Mouse (Mus musculus) cortical plate, adult 2 months (tissue): ENCODE data around the gene Man1c1. TPM values are rescaled to one million over a fixed set of nuclear protein-coding genes. Genes with fewer than 3 reads are reported as not detected.
A peak's percentile ranks its signal among the peaks of the same experiment; 100 is the strongest.

Source experiments
- H3K27ac ChIP-seq: fragments of 200-500 bp; 2 replicates; pipeline ENCODE4 v1.5.1; 2012; ENCODE audit warnings: low read length, control low read depth, inconsistent platforms; ENCODE audit not compliant: insufficient read depth
- H3K4me1 ChIP-seq: fragments of 200-500 bp; 2 replicates; pipeline ENCODE4 v1.6.1; 2011; ENCODE audit warnings: low read length; ENCODE audit not compliant: control insufficient read depth, insufficient read depth
- H3K4me3 ChIP-seq: fragments of 200-500 bp; 2 replicates; pipeline ENCODE4 v1.5.1; 2011; ENCODE audit warnings: mild to moderate bottlenecking, low read length, control low read depth; ENCODE audit not compliant: insufficient read depth
- CTCF ChIP-seq: fragments of 200-500 bp; IDR thresholded peaks from 2 replicates; pipeline ENCODE4 v1.5.1; 2011; ENCODE audit warnings: mild to moderate bottlenecking, control low read depth, low read length; ENCODE audit not compliant: insufficient read depth; ENCODE audit errors: extremely low read depth
- POLR2A ChIP-seq: fragments of 200-500 bp; IDR thresholded peaks from 2 replicates; pipeline ENCODE4 v1.6.1; 2011; ENCODE audit warnings: mild to moderate bottlenecking, low read length, control low read depth; ENCODE audit not compliant: insufficient read depth; ENCODE audit errors: extremely low read depth
- polyA plus RNA-seq: library from polyadenylated mRNA; depleted of rRNA; stranded (reverse); fragments of >200 nt; gene quantifications from 2 replicates; pipeline ENCODE4 v1.2.3, GENCODE M21; 2012

Gene Man1c1
- polyA plus RNA-seq, 1 experiment = 20.5 TPM

- 0 out of 2 replicates have a peak overlapping the region, but pooled peaks have one; percentile 39 for H3K27ac ChIP-seq
- H3K4me1 ChIP-seq = 0 out of 2 replicates have a peak, but pooled peaks cover 2% of the 10 kb centered on the region
- H3K4me3 ChIP-seq = peak overlapping the region; percentile 80
- no peak for TF ChIP-seq POLR2A
- no peak for TF ChIP-seq CTCF
These were observed 882 bp downstream of the Man1c1 start for GRCm38 (mm10) chr4:134702981-134703834.

GRCm38 (mm10) chr4:134701934-134702333 is 2.2 kb downstream of the Man1c1 start:
- Histone ChIP-seq H3K4me3 (peak overlapping the region; percentile 80), H3K27ac (no peak overlapping the region), H3K4me1 (0 out of 2 replicates have a peak, but pooled peaks cover 2% of the 10 kb centered on the region)
- TF ChIP-seq CTCF = peak; percentile 72
- TF ChIP-seq POLR2A = no peak

GRCm38 (mm10) chr4:134700911-134701310 is 3.2 kb downstream of the Man1c1 start:
- H3K4me3 ChIP-seq = peak overlapping the region; percentile 80
- 0 out of 2 replicates have a peak, but pooled peaks cover 2% of the 10 kb centered on the region for H3K4me1 ChIP-seq
- TF ChIP-seq CTCF (no peak), POLR2A (no peak)
- H3K27ac ChIP-seq = no peak overlapping the region

GRCm38 (mm10) chr4:134693202-134693940 is 10.7 kb downstream of the Man1c1 start:
- no peaks in the 10 kb centered on the region for H3K4me1 ChIP-seq
- TF ChIP-seq POLR2A (no peak), CTCF (no peak)
- H3K27ac ChIP-seq = no peak overlapping the region
- H3K4me3 ChIP-seq = no peak overlapping the region

- no peak for TF ChIP-seq CTCF
- TF ChIP-seq POLR2A = no peak
- Histone ChIP-seq H3K27ac (no peak overlapping the region), H3K4me1 (no peaks in the 10 kb centered on the region), H3K4me3 (no peak overlapping the region)
These were observed 11.7 kb downstream of the Man1c1 start for GRCm38 (mm10) chr4:134692388-134692787.

GRCm38 (mm10) chr4:134686022-134686661 is 17.9 kb downstream of the Man1c1 start:
- H3K4me3 ChIP-seq = no peak overlapping the region
- H3K27ac ChIP-seq = no peak overlapping the region
- peaks cover 7% of the 10 kb centered on the region for H3K4me1 ChIP-seq
- TF ChIP-seq CTCF = no peak
- TF ChIP-seq POLR2A = no peak

GRCm38 (mm10) chr4:134684637-134685338 is 19.3 kb downstream of the Man1c1 start:
- no peak overlapping the region for H3K27ac ChIP-seq
- no peak overlapping the region for H3K4me3 ChIP-seq
- H3K4me1 ChIP-seq = peaks cover 7% of the 10 kb centered on the region
- TF ChIP-seq POLR2A = no peak
- TF ChIP-seq CTCF = 0 out of 2 replicates have a peak, but pooled peaks have one; percentile 20

- H3K4me3 ChIP-seq = no peak overlapping the region
- H3K4me1 ChIP-seq = peaks cover 10% of the 10 kb centered on the region
- H3K27ac ChIP-seq = no peak overlapping the region
- TF ChIP-seq POLR2A (no peak), CTCF (no peak)
These were observed 20.2 kb downstream of the Man1c1 start for GRCm38 (mm10) chr4:134683892-134684291.

- no peak for TF ChIP-seq POLR2A
- no peak for TF ChIP-seq CTCF
- Histone ChIP-seq H3K4me3 (no peak overlapping the region), H3K4me1 (peaks cover 16% of the 10 kb centered on the region), H3K27ac (peak overlapping the region; percentile 60)
These were observed 21.1 kb downstream of the Man1c1 start for GRCm38 (mm10) chr4:134683008-134683407.
